Mouse (Mus musculus) midbrain, postnatal 0 days (tissue): ENCODE data around the gene Atg101. TPM values are rescaled to one million over a fixed set of nuclear protein-coding genes. Genes with fewer than 3 reads are reported as not detected.

Experiments
- ATAC-seq: fragments of 200-750 bp; cut with Nextera tagmentation; 2 replicates; pipeline ENCODE4 v1.8.0; 2017; ENCODE audit warnings: moderate number of reproducible peaks, mild to moderate bottlenecking, moderate TSS enrichment, moderate library complexity; ENCODE audit not compliant: low FRiP score
- DNase-seq: peaks from one replicate; pipeline ENCODE4 v3.0.0-alpha.2; 2015; ENCODE audit warnings: low spot score
- H3K27ac ChIP-seq: fragments of 300-500 bp; sonication (generic); 2 replicates; pipeline ENCODE4 v1.5.1; 2014; ENCODE audit warnings: low read depth, mild to moderate bottlenecking, low read length, mixed read lengths
- H3K27me3 ChIP-seq: fragments of 300-500 bp; sonication (generic); 2 replicates; pipeline ENCODE4 v1.6.1; 2014; ENCODE audit warnings: low read length, control low read depth, mixed read lengths; ENCODE audit not compliant: insufficient read depth
- H3K36me3 ChIP-seq: fragments of 300-500 bp; sonication (generic); 2 replicates; pipeline ENCODE4 v1.6.1; 2014; ENCODE audit warnings: low read length, control low read depth, mixed read lengths; ENCODE audit not compliant: insufficient read depth
- H3K4me1 ChIP-seq: fragments of 300-500 bp; sonication (generic); 2 replicates; pipeline ENCODE4 v1.6.1; 2014; ENCODE audit warnings: mild to moderate bottlenecking, control low read depth, antibody characterized with exemption, low read length, mixed read lengths; ENCODE audit not compliant: insufficient read depth
- H3K4me2 ChIP-seq: fragments of 300-500 bp; sonication (generic); 2 replicates; pipeline ENCODE4 v1.6.1; 2014; ENCODE audit warnings: low read depth, mild to moderate bottlenecking, low read length, mixed read lengths; ENCODE audit not compliant: poor library complexity, severe bottlenecking
- H3K4me3 ChIP-seq: fragments of 300-500 bp; sonication (generic); 2 replicates; pipeline ENCODE4 v1.5.1; 2014; ENCODE audit warnings: low read depth, mild to moderate bottlenecking, low read length, moderate library complexity
- H3K9ac ChIP-seq: fragments of 300-500 bp; sonication (generic); replicated peaks from 2 replicates; pipeline ENCODE4 v1.6.1; 2014; ENCODE audit warnings: mild to moderate bottlenecking, low read length, moderate library complexity, mixed read lengths; ENCODE audit not compliant: poor library complexity, severe bottlenecking
- H3K9me3 ChIP-seq: fragments of 300-500 bp; sonication (generic); 2 replicates; pipeline ENCODE4 v1.6.1; 2016; ENCODE audit warnings: low read length, control low read depth
- CTCF ChIP-seq: IDR thresholded peaks from 2 replicates; pipeline ENCODE4 v1.5.1; 2016; ENCODE audit warnings: antibody characterized with exemption, mild to moderate bottlenecking
- WGBS: fragments of 180-500 bp; shearing (Covaris S2); extraction: QIAGEN DNeasy Blood & Tissue Kit; methylation state at CpG from one replicate; pipeline ENCODE4 v1.1.7; 2014; 5-methylcytosine and 5-hydroxymethylcytosine counted together
- polyA plus RNA-seq: library from polyadenylated mRNA; unstranded; fragments of >200 nt; fragmentation: Nextera tagmentation; extraction: Ambion mirVana; gene quantifications from 2 replicates; pipeline ENCODE4 v1.2.1, GENCODE M21; 2015
- total RNA-seq: library from RNA; depleted of rRNA; stranded (reverse); fragments of >200 nt; gene quantifications from 2 replicates; pipeline ENCODE4 v1.2.3, GENCODE M21; 2014

The Atg101 gene
- total and polyA plus RNA-seq, 2 experiments from 2014 or later = 33.5 to 74.2 TPM

- WGBS = 66% methylated on average over 9 of the region's 9 CpGs
- Histone ChIP-seq H3K4me1 (no peaks in the 10 kb centered on the region), H3K27me3 (no peaks in the 10 kb centered on the region), H3K27ac (no peak overlapping the region), H3K9ac (no peak overlapping the region), H3K36me3 (peaks cover 44% of the 10 kb centered on the region), H3K9me3 (no peaks in the 10 kb centered on the region), H3K4me3 (no peak overlapping the region), H3K4me2 (no peak overlapping the region)
- no peak for ATAC-seq
- TF ChIP-seq CTCF = peak; percentile 53
- no peak for DNase-seq
Measured at GRCm38 (mm10) chr15:101286129-101286770, 2.2 kb downstream of the Atg101 start.

- 85% methylated on average over 6 of the region's 6 CpGs for WGBS
- peaks cover 49% of the 10 kb centered on the region for H3K36me3 ChIP-seq
Measured at GRCm38 (mm10) chr15:101287361-101287760, 3.3 kb downstream of the Atg101 start.

DNA sequence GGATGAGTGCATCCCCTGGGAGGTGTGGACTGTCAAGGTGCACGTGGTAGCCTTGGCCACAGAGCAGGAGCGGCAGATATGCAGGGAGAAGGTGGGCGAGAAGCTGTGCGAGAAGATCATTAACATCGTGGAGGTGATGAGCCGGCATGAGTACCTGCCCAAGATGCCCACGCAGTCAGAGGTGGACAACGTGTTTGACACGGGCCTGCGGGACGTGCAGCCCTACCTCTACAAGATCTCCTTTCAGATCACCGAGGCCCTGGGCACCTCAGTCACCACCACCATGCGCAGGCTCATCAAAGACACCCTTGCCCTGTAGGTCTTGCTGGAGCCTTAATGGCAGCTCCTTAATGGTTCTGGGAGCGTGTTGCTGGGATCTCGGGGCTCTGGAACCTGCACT is 6.3 kb downstream of the Atg101 start:
- H3K36me3 ChIP-seq = peaks cover 54% of the 10 kb centered on the region
- no peak overlapping the region for H3K4me3 ChIP-seq
- TF ChIP-seq CTCF = no peak
- no peaks in the 10 kb centered on the region for H3K27me3 ChIP-seq
- no peak overlapping the region for H3K27ac ChIP-seq
- no peak for ATAC-seq
- H3K4me2 ChIP-seq = no peak overlapping the region
- no peak for DNase-seq
- no peak overlapping the region for H3K9ac ChIP-seq
- H3K9me3 ChIP-seq = no peaks in the 10 kb centered on the region
- H3K4me1 ChIP-seq = no peaks in the 10 kb centered on the region
- WGBS = 96% methylated on average over 15 of the region's 15 CpGs

More at GRCm38 (mm10) chr15:101287361-101287760, 3.3 kb downstream of the Atg101 start:
- Histone ChIP-seq H3K27me3 (no peaks in the 10 kb centered on the region), H3K4me2 (no peak overlapping the region), H3K4me1 (no peaks in the 10 kb centered on the region), H3K9me3 (no peaks in the 10 kb centered on the region), H3K9ac (no peak overlapping the region), H3K4me3 (no peak overlapping the region), H3K27ac (no peak overlapping the region)
- ATAC-seq (no peak), DNase-seq (no peak)
- TF ChIP-seq CTCF = no peak

GRCm38 (mm10) chr15:101292012-101292411 is 7.9 kb downstream of the Atg101 start:
- WGBS = 87% methylated on average over 3 of the region's 3 CpGs
- Histone ChIP-seq H3K4me2 (no peak overlapping the region), H3K9me3 (no peaks in the 10 kb centered on the region), H3K27me3 (no peaks in the 10 kb centered on the region), H3K9ac (no peak overlapping the region), H3K36me3 (peaks cover 46% of the 10 kb centered on the region), H3K4me3 (no peak overlapping the region), H3K27ac (no peak overlapping the region), H3K4me1 (no peaks in the 10 kb centered on the region)
- ATAC-seq (no peak), DNase-seq (no peak)
- TF ChIP-seq CTCF = no peak

GRCm38 (mm10) chr15:101293025-101293621 is 9.1 kb downstream of the Atg101 start, which contains the start of gene 6030408B16Rik:
Gene 6030408B16Rik, plus strand, starts transcription at chr15:101293212.
- 65% methylated on average over 18 of the region's 18 CpGs for WGBS
- no peak for TF ChIP-seq CTCF
- H3K9ac ChIP-seq = no peak within 1 kb of the TSS
- H3K4me3 ChIP-seq = no peak within 1 kb of the TSS
- H3K9me3 ChIP-seq = no peaks in the 10 kb centered on the region
- DNase-seq (no peak), ATAC-seq (0 out of 2 replicates have a peak, but pooled peaks have one; percentile 51)
- no peaks in the 10 kb centered on the region for H3K27me3 ChIP-seq
- no peak within 1 kb of the TSS for H3K27ac ChIP-seq
- no peaks in the 10 kb centered on the region for H3K4me1 ChIP-seq
- H3K4me2 ChIP-seq = no peak within 1 kb of the TSS
- H3K36me3 ChIP-seq = peaks cover 37% of the 10 kb centered on the region
